Mouse (Mus musculus) liver, embryonic 14 days (tissue): ENCODE results near the gene Ascc1. TPM values are rescaled to one million over a fixed set of nuclear protein-coding genes. Genes with fewer than 3 reads are reported as not detected.

Experiments
- polyA plus RNA-seq: library from polyadenylated mRNA; depleted of rRNA; stranded (reverse); fragments of >200 nt; gene quantifications from 2 replicates; pipeline ENCODE4 v1.2.3, GENCODE M21; 2012; rRNA removed

The Ascc1 gene
- 10.3 and 12.1 TPM in 2 replicates for polyA plus RNA-seq

DNA sequence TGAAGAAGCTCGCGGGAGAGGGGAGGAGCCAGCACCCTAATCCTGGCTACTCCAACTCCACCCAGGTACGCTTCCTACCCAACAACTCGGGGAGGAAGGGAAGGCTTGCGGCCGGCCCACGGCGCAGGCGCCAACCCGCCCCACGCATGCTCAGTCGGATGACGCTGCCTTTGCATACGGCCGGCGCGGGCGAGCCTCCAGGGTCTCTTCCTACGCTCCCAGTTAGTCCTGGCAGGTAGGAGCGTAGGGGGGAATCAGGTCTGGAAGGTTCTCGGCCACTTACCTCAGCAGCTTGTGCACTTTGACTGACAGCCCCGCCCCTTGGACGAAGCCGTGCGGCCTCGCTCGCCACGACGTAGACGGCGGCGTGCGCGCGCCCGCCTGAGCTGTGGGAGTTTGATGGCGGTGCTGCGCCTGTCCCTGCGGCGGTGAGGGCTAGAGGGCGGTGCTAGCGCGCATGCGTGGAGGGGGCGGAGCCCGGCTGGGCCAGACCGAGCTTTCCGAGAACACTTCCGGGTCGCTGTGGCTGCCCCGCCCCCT is at the start of gene Ascc1, which contains the start of gene Anapc16:
Gene Ascc1 (plus strand): TSS at position 133 of the 540 bp plus-strand sequence.
Gene Anapc16 (minus strand): TSS at position 463 of the 540 bp plus-strand sequence.

DNA sequence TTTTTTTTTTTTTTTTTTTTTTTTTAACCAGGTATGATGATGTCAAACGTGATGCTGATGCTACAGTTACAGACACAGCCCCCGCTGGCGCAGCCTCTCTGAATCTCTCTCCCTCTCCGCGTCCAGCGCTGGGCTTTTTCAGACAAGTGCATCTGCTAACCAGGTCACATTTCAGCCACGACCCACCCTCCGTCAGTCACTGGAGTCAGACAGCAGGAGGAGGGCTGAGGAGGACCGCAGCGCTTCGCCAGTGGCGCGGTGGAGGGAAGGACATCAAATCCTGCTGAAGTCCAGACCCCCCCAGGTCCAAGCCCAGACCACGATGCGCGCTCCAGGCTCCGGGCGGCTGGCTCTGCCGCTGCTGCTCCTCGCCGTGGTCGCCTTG is 103.5 kb downstream of the Ascc1 start, which contains the start of gene Spock2:
Gene Spock2 (plus strand): TSS at position 74 of the 385 bp plus-strand sequence.

Other genes with a start within 250 kb of the Ascc1 start
- gene Dnajb12, start 123.2 kb upstream of the Ascc1 start, polyA plus RNA-seq: 11.0 and 12.1 TPM in 2 replicates
- 2.8 and 3.4 TPM in 2 replicates for gene Ddit4, start 51.0 kb upstream of the Ascc1 start, polyA plus RNA-seq
- 27.3 and 30.6 TPM in 2 replicates for gene Anapc16, start 330 bp downstream of the Ascc1 start, polyA plus RNA-seq
- 0.05 and 0.07 TPM in 2 replicates for gene Spock2, start 103.4 kb downstream of the Ascc1 start, polyA plus RNA-seq
- gene Chst3, start 216.5 kb downstream of the Ascc1 start, polyA plus RNA-seq: 0.12 TPM in 2 replicates